Mouse (Mus musculus): Measurements from ENCODE around the gene Dennd2d.

GRCm38 (mm10) chr3:106493202-106493601, 11.0 kb downstream of the Dennd2d start:
- TF ChIP-seq CTCF (IDR thresholded peaks at IDR 0.05; ENCODE audit: borderline replicate concordance, insufficient read depth, low read length) (no peak), POLR2A (IDR thresholded peaks at IDR 0.05; ENCODE audit: low read depth, low read length) (no peak)
